Mouse (Mus musculus): ENCODE results near the gene Rbm15b. TPM values are rescaled to one million over a fixed set of nuclear protein-coding genes. Genes with fewer than 3 reads are reported as not detected.

Rbm15b gene
- 16.6 and 17.2 TPM in 2 replicates for polyA plus RNA-seq (2014; fragmentation: Nextera tagmentation; extraction: Ambion mirVana)

- 7% methylated on average over 26 of the region's 101 CpGs for WGBS
- ATAC-seq (ENCODE audit: low read depth), result peak; percentile 69
- peak within 1 kb of the TSS; percentile 99 for H3K9ac ChIP-seq (ENCODE audit: low read depth, low read length)
These were observed at the start of gene Rbm15b for GRCm38 (mm10) chr9:106886828-106887702. TSS of gene Rbm15b (minus strand) at chr9:106887428.

GRCm38 (mm10) chr9:106934998-106935397 is 47.8 kb upstream of the Rbm15b start:
- Histone ChIP-seq H3K9ac (ENCODE audit: low read depth, low read length) (no peak overlapping the region), H3K4me1 (ENCODE audit: control insufficient read depth, insufficient read depth, low read length) (no peaks in the 10 kb centered on the region), H3K36me3 (ENCODE audit: control insufficient read depth, insufficient read depth, low read length) (no peaks in the 10 kb centered on the region), H3K4me2 (ENCODE audit: low read depth, low read length) (no peak overlapping the region), H3K27ac (replicated peaks; ENCODE audit: low read depth, low read length) (no peak overlapping the region), H3K9me3 (ENCODE audit: control insufficient read depth, low read length) (no peaks in the 10 kb centered on the region), H3K4me3 (ENCODE audit: low read depth, low read length) (no peak overlapping the region), H3K27me3 (replicated peaks; ENCODE audit: control insufficient read depth, insufficient read depth, low read length) (no peaks in the 10 kb centered on the region)
- no peak for ATAC-seq (ENCODE audit: low read depth)
- WGBS, result 92% methylated on average over 1 of the region's 1 CpGs
- DNase-seq (ENCODE audit: low spot score), result peak; percentile 5

More at GRCm38 (mm10) chr9:106886828-106887702, at the start of gene Rbm15b:
- Histone ChIP-seq H3K4me2 (ENCODE audit: low read depth, low read length) (peak within 1 kb of the TSS; percentile 92), H3K27me3 (replicated peaks; ENCODE audit: control insufficient read depth, insufficient read depth, low read length) (no peaks in the 10 kb centered on the region), H3K9me3 (ENCODE audit: control insufficient read depth, low read length) (no peaks in the 10 kb centered on the region), H3K4me1 (ENCODE audit: control insufficient read depth, insufficient read depth, low read length) (peaks cover 39% of the 10 kb centered on the region), H3K4me3 (ENCODE audit: low read depth, low read length) (peak within 1 kb of the TSS; percentile 91), H3K36me3 (ENCODE audit: control insufficient read depth, insufficient read depth, low read length) (peaks cover 60% of the 10 kb centered on the region), H3K27ac (replicated peaks; ENCODE audit: low read depth, low read length) (peak within 1 kb of the TSS; percentile 89)
- peak; percentile 99 for DNase-seq (ENCODE audit: low spot score)

- Histone ChIP-seq H3K36me3 (ENCODE audit: control insufficient read depth, insufficient read depth, low read length) (no peaks in the 10 kb centered on the region), H3K4me3 (ENCODE audit: low read depth, low read length) (no peak overlapping the region), H3K4me2 (ENCODE audit: low read depth, low read length) (no peak overlapping the region), H3K27me3 (replicated peaks; ENCODE audit: control insufficient read depth, insufficient read depth, low read length) (no peaks in the 10 kb centered on the region), H3K27ac (replicated peaks; ENCODE audit: low read depth, low read length) (no peak overlapping the region), H3K9me3 (ENCODE audit: control insufficient read depth, low read length) (no peaks in the 10 kb centered on the region), H3K9ac (ENCODE audit: low read depth, low read length) (no peak overlapping the region), H3K4me1 (ENCODE audit: control insufficient read depth, insufficient read depth, low read length) (no peaks in the 10 kb centered on the region)
- DNase-seq (ENCODE audit: low spot score) (no peak), ATAC-seq (ENCODE audit: low read depth) (no peak)
- WGBS, result 84% methylated on average over 6 of the region's 6 CpGs
These were observed 27.6 kb upstream of the Rbm15b start for GRCm38 (mm10) chr9:106914878-106915277.

GRCm38 (mm10) chr9:106913759-106914158 is 26.5 kb upstream of the Rbm15b start:
- Histone ChIP-seq H3K4me3 (ENCODE audit: low read depth, low read length) (no peak overlapping the region), H3K36me3 (ENCODE audit: control insufficient read depth, insufficient read depth, low read length) (no peaks in the 10 kb centered on the region), H3K9ac (ENCODE audit: low read depth, low read length) (no peak overlapping the region), H3K4me2 (ENCODE audit: low read depth, low read length) (no peak overlapping the region), H3K27ac (replicated peaks; ENCODE audit: low read depth, low read length) (no peak overlapping the region), H3K4me1 (ENCODE audit: control insufficient read depth, insufficient read depth, low read length) (no peaks in the 10 kb centered on the region), H3K9me3 (ENCODE audit: control insufficient read depth, low read length) (no peaks in the 10 kb centered on the region), H3K27me3 (replicated peaks; ENCODE audit: control insufficient read depth, insufficient read depth, low read length) (no peaks in the 10 kb centered on the region)
- ATAC-seq (ENCODE audit: low read depth) (no peak), DNase-seq (ENCODE audit: low spot score) (peak; percentile 8)
- 14% methylated on average over 1 of the region's 1 CpGs for WGBS

- no peak overlapping the region for H3K9ac ChIP-seq (ENCODE audit: low read depth, low read length)
- no peaks in the 10 kb centered on the region for H3K9me3 ChIP-seq (ENCODE audit: control insufficient read depth, low read length)
- H3K4me3 ChIP-seq (ENCODE audit: low read depth, low read length), result no peak overlapping the region
- H3K36me3 ChIP-seq (ENCODE audit: control insufficient read depth, insufficient read depth, low read length), result no peaks in the 10 kb centered on the region
- DNase-seq (ENCODE audit: low spot score), result no peak
- H3K27me3 ChIP-seq (replicated peaks; ENCODE audit: control insufficient read depth, insufficient read depth, low read length), result no peaks in the 10 kb centered on the region
- no peaks in the 10 kb centered on the region for H3K4me1 ChIP-seq (ENCODE audit: control insufficient read depth, insufficient read depth, low read length)
- H3K27ac ChIP-seq (replicated peaks; ENCODE audit: low read depth, low read length), result no peak overlapping the region
- H3K4me2 ChIP-seq (ENCODE audit: low read depth, low read length), result no peak overlapping the region
- no peak for ATAC-seq (ENCODE audit: low read depth)
- 58% methylated on average over 1 of the region's 1 CpGs for WGBS
These were observed 24.4 kb upstream of the Rbm15b start for GRCm38 (mm10) chr9:106911624-106912023.

GRCm38 (mm10) chr9:106908715-106909114 is 21.5 kb upstream of the Rbm15b start:
- Histone ChIP-seq H3K27me3 (replicated peaks; ENCODE audit: control insufficient read depth, insufficient read depth, low read length) (no peaks in the 10 kb centered on the region), H3K9ac (ENCODE audit: low read depth, low read length) (no peak overlapping the region), H3K4me1 (ENCODE audit: control insufficient read depth, insufficient read depth, low read length) (no peaks in the 10 kb centered on the region), H3K9me3 (ENCODE audit: control insufficient read depth, low read length) (no peaks in the 10 kb centered on the region), H3K4me2 (ENCODE audit: low read depth, low read length) (no peak overlapping the region), H3K27ac (replicated peaks; ENCODE audit: low read depth, low read length) (no peak overlapping the region), H3K4me3 (ENCODE audit: low read depth, low read length) (no peak overlapping the region), H3K36me3 (ENCODE audit: control insufficient read depth, insufficient read depth, low read length) (no peaks in the 10 kb centered on the region)
- DNase-seq (ENCODE audit: low spot score), result peak; percentile 41
- WGBS, result 33% methylated on average over 5 of the region's 5 CpGs
- no peak for ATAC-seq (ENCODE audit: low read depth)

- H3K27ac ChIP-seq (replicated peaks; ENCODE audit: low read depth, low read length), result no peak overlapping the region
- H3K4me1 ChIP-seq (ENCODE audit: control insufficient read depth, insufficient read depth, low read length), result no peaks in the 10 kb centered on the region
- H3K4me3 ChIP-seq (ENCODE audit: low read depth, low read length), result no peak overlapping the region
- WGBS, result 77% methylated on average over 3 of the region's 3 CpGs
- H3K27me3 ChIP-seq (replicated peaks; ENCODE audit: control insufficient read depth, insufficient read depth, low read length), result no peaks in the 10 kb centered on the region
- H3K4me2 ChIP-seq (ENCODE audit: low read depth, low read length), result no peak overlapping the region
- ATAC-seq (ENCODE audit: low read depth) (no peak), DNase-seq (ENCODE audit: low spot score) (no peak)
- no peaks in the 10 kb centered on the region for H3K9me3 ChIP-seq (ENCODE audit: control insufficient read depth, low read length)
- H3K9ac ChIP-seq (ENCODE audit: low read depth, low read length), result no peak overlapping the region
- no peaks in the 10 kb centered on the region for H3K36me3 ChIP-seq (ENCODE audit: control insufficient read depth, insufficient read depth, low read length)
These were observed 20.9 kb upstream of the Rbm15b start for GRCm38 (mm10) chr9:106908174-106908573.

- DNase-seq (ENCODE audit: low spot score), result no peak
- Histone ChIP-seq H3K4me3 (ENCODE audit: low read depth, low read length) (no peak overlapping the region), H3K4me1 (ENCODE audit: control insufficient read depth, insufficient read depth, low read length) (no peaks in the 10 kb centered on the region), H3K9me3 (ENCODE audit: control insufficient read depth, low read length) (no peaks in the 10 kb centered on the region), H3K36me3 (ENCODE audit: control insufficient read depth, insufficient read depth, low read length) (no peaks in the 10 kb centered on the region), H3K9ac (ENCODE audit: low read depth, low read length) (no peak overlapping the region), H3K4me2 (ENCODE audit: low read depth, low read length) (no peak overlapping the region), H3K27me3 (replicated peaks; ENCODE audit: control insufficient read depth, insufficient read depth, low read length) (no peaks in the 10 kb centered on the region), H3K27ac (replicated peaks; ENCODE audit: low read depth, low read length) (no peak overlapping the region)
- ATAC-seq (ENCODE audit: low read depth), result no peak
- 84% methylated on average over 8 of the region's 8 CpGs for WGBS
These were observed 19.4 kb upstream of the Rbm15b start for GRCm38 (mm10) chr9:106906597-106906996.

GRCm38 (mm10) chr9:106903791-106904134 is 16.5 kb upstream of the Rbm15b start:
- Histone ChIP-seq H3K27ac (replicated peaks; ENCODE audit: low read depth, low read length) (no peak overlapping the region), H3K4me1 (ENCODE audit: control insufficient read depth, insufficient read depth, low read length) (no peaks in the 10 kb centered on the region), H3K36me3 (ENCODE audit: control insufficient read depth, insufficient read depth, low read length) (no peaks in the 10 kb centered on the region), H3K9me3 (ENCODE audit: control insufficient read depth, low read length) (no peaks in the 10 kb centered on the region), H3K9ac (ENCODE audit: low read depth, low read length) (no peak overlapping the region), H3K4me2 (ENCODE audit: low read depth, low read length) (no peak overlapping the region), H3K27me3 (replicated peaks; ENCODE audit: control insufficient read depth, insufficient read depth, low read length) (no peaks in the 10 kb centered on the region), H3K4me3 (ENCODE audit: low read depth, low read length) (no peak overlapping the region)
- WGBS, result 4% methylated on average over 1 of the region's 1 CpGs
- DNase-seq (ENCODE audit: low spot score) (peak; percentile 86), ATAC-seq (ENCODE audit: low read depth) (no peak)

Measured in embryonic facial prominence, embryonic 14.5 days (tissue).